Mouse (Mus musculus): ENCODE measurements around the gene Nicn1.

DNA sequence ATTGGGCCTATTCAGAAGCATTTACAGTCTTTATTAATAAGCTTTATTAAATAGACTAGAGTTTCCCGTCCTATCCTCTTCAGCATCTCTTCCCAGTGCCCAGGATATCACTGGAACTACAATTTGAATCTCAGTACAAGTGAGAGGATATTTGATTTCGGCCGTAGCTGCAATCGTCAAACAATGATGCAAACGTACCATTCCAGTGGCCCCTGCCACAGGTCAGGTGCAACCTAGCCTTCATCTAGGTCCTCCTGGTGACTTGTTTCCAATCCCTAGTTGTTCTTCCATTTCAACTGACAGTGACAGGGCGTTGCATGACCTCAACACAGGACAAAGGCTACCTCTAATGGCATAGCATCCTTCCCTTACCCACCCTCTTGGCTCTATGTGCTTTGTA, 544 bp downstream of the Nicn1 start:
- TF ChIP-seq GATA1 (IDR thresholded peaks at IDR 0.05; ENCODE audit: low read length) = no peak
- TF ChIP-seq TAL1 (IDR thresholded peaks at IDR 0.05; ENCODE audit: low read length) = no peak

All from erythroblast, embryonic 14.5 days (primary cell).